8 mouse cellular contexts compared by ENCODE assay signal in the genomic region with DNA sequence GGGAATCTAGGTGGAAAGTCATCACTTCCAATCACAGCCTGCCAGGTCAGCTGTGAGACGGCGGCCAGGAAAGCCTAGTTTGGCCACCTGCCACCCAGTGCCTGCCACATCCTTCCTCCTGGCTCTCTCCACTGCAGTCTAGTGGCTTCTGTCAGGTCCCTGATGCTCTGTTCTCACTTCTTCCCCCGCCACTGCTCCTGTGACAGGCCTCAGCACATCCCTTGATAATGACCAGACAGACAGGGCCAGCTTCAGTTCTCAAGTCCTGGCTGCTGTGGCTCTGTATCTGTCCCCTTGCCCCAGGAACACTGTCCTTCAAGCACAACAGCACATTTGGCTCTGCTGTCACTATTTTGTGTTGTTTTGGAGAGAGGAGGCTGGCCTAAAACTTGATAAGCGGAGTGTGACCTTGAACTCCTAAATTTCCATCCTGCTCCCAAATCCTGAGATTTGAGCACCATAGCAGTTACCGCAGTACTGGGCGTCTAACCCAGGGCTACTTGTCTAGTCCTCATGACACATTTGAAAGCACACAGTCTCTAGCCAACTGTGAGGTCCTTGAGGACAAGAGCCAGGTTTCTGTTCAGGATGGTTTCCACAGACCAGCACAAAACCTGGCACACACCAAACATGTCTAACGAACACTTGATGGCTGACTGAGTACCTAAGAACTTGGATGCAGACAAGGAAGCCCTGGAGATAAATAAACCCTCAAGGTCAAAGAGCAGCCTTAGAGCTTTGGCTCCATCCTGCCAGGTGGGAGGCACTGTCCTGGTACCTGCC.
DNase-seq lines count a peak whose midpoint lies in the region; ATAC-seq lines count a peak whose summit lies in the region.
"Had no signal": no experiment of that assay in that cellular context is flagged by ENCODE, and none has a peak within 500 bp of the region (broad histone marks: within the 10 kb centered on the region; RNA-seq: fewer than 3 reads in every experiment).

No protein-coding gene starts in this region.

- H3K4me2 ChIP-seq in midbrain, embryonic 14.5 days (ENCODE audit: low read length) = no peak overlapping the region

- no peak overlapping the region for H3K9ac ChIP-seq in midbrain, embryonic 14.5 days (replicated peaks; ENCODE audit: low read length)

- H3K9me3 ChIP-seq in midbrain, embryonic 14.5 days (ENCODE audit: control insufficient read depth, low read length) = no peaks in the 10 kb centered on the region

- H3K27me3 ChIP-seq in midbrain, embryonic 14.5 days (ENCODE audit: control insufficient read depth, insufficient read depth, low read length) = no peaks in the 10 kb centered on the region

- DNase-seq in ovary, postnatal 36 days (ENCODE audit: low spot score) = peak; percentile 48
- DNase-seq in ovary, postnatal 10 days (ENCODE audit: low spot score) = no peak
- DNase-seq in cerebellum, adult 8-10 months = peak; percentile 77
- peak; percentile 98 for DNase-seq in heart, adult 11 months
- peak; percentile 55 to 65 for DNase-seq in kidney, postnatal 4 days
- no peak for DNase-seq in embryo, embryonic 9.5 days (ENCODE audit: extremely low spot score)
- DNase-seq in midbrain, embryonic 14.5 days = no peak

- H3K27ac ChIP-seq in midbrain, embryonic 14.5 days (replicated peaks; ENCODE audit: low read depth, low read length) = no peak overlapping the region

- H3K4me3 ChIP-seq in midbrain, embryonic 14.5 days (replicated peaks; ENCODE audit: low read depth, low read length) = no peak overlapping the region
- H3K4me3 ChIP-seq: myocyte had no signal

- H3K4me1 ChIP-seq in midbrain, embryonic 14.5 days (ENCODE audit: control insufficient read depth, insufficient read depth, low read length) = no peaks in the 10 kb centered on the region

- ATAC-seq in midbrain, embryonic 14.5 days (ENCODE audit: low FRiP score, low TSS enrichment) = no peak

- 91% methylated on average over 7 of the region's 7 CpGs for WGBS in midbrain, embryonic 14.5 days

- H3K36me3 ChIP-seq in midbrain, embryonic 14.5 days (ENCODE audit: control insufficient read depth, insufficient read depth, low read length) = peaks cover 37% of the 10 kb centered on the region

Comparison
In these comparisons a context has a peak if more than half of its experiments do, and no peak if none do; other contexts are left out.
1. DNase-seq: peak in ovary, postnatal 36 days (single experiment), cerebellum, adult 8-10 months (single experiment), heart, adult 11 months (single experiment) and kidney, postnatal 4 days (2 of 2); none in ovary, postnatal 10 days (single experiment), embryo, embryonic 9.5 days (single experiment) and midbrain, embryonic 14.5 days (single experiment).